Mouse (Mus musculus) thymus, postnatal 14 days (tissue): ENCODE measurements at regions not wholly inside any gene's neighbourhood (a gene's known extent, or its start where the extent isn't known, plus 50 kb on each side); places are given as distances from the start of the nearest gene placed in this dataset.
"Not testable (repeated sequence)": the region's sequence is repeated elsewhere in the genome, so short reads cannot be mapped to it uniquely, and the experiment has no call there.

ENCODE experiments used
- DNase-seq: peaks from one replicate; pipeline ENCODE4 v3.0.0; 2021

- DNase-seq = no peak
These were observed 215.3 kb downstream of the 3100002H09Rik start for GRCm38 (mm10) chr4:124395069-124395965.

- no peak for DNase-seq
These were observed 217.0 kb downstream of the 3100002H09Rik start for GRCm38 (mm10) chr4:124393595-124393994.

- DNase-seq = no peak
These were observed 221.5 kb downstream of the 3100002H09Rik start for GRCm38 (mm10) chr4:124389067-124389466.

GRCm38 (mm10) chr4:124385106-124386055 is 225.2 kb downstream of the 3100002H09Rik start:
- no peak for DNase-seq

- no peak for DNase-seq
These were observed 234.1 kb downstream of the 3100002H09Rik start for GRCm38 (mm10) chr4:124376504-124376903.

GRCm38 (mm10) chr4:124375581-124375980 is 235.0 kb downstream of the 3100002H09Rik start:
- no peak for DNase-seq

- DNase-seq = no peak
These were observed 241.8 kb downstream of the 3100002H09Rik start for GRCm38 (mm10) chr4:124368831-124369230.

- DNase-seq = no peak
These were observed 242.5 kb downstream of the 3100002H09Rik start for GRCm38 (mm10) chr4:124368085-124368484.

- DNase-seq = no peak
These were observed 250.1 kb downstream of the 3100002H09Rik start for GRCm38 (mm10) chr4:124360578-124360908.

- no peak for DNase-seq
These were observed 250.7 kb downstream of the 3100002H09Rik start for GRCm38 (mm10) chr4:124359707-124360577.

- DNase-seq = not testable (repeated sequence)
These were observed 252.1 kb downstream of the 3100002H09Rik start for GRCm38 (mm10) chr4:124358456-124358855.

GRCm38 (mm10) chr4:124350361-124350760 is 260.2 kb downstream of the 3100002H09Rik start:
- DNase-seq = no peak

GRCm38 (mm10) chr4:124349610-124350295 is 260.9 kb downstream of the 3100002H09Rik start:
- no peak for DNase-seq

- DNase-seq = no peak
These were observed 261.5 kb downstream of the 3100002H09Rik start for GRCm38 (mm10) chr4:124349055-124349454.

GRCm38 (mm10) chr4:124340073-124340472 is 270.5 kb downstream of the 3100002H09Rik start:
- DNase-seq = no peak

- DNase-seq = no peak
These were observed 274.9 kb downstream of the 3100002H09Rik start for GRCm38 (mm10) chr4:124335726-124336125.

GRCm38 (mm10) chr4:124332974-124333373 is 277.6 kb downstream of the 3100002H09Rik start:
- DNase-seq = no peak

- no peak for DNase-seq
These were observed 278.2 kb downstream of the 3100002H09Rik start for GRCm38 (mm10) chr4:124332416-124332815.

- no peak for DNase-seq
These were observed 281.4 kb downstream of the 3100002H09Rik start for GRCm38 (mm10) chr4:124329107-124329771.

- no peak for DNase-seq
These were observed 284.3 kb downstream of the 3100002H09Rik start for GRCm38 (mm10) chr4:124326301-124326700.

GRCm38 (mm10) chr4:124323589-124323988 is 287.0 kb downstream of the 3100002H09Rik start:
- DNase-seq = no peak
